Mouse (Mus musculus) kidney, embryonic 14.5 days (tissue): ENCODE results near the gene Tbc1d7. TPM values are rescaled to one million over a fixed set of nuclear protein-coding genes. Genes with fewer than 3 reads are reported as not detected.

ENCODE experiments used
- ATAC-seq: fragments of 200-750 bp; cut with Nextera tagmentation; 2 replicates; pipeline ENCODE4 v1.8.0; 2017; ENCODE audit warnings: moderate number of reproducible peaks, mild to moderate bottlenecking, moderate TSS enrichment, moderate library complexity; ENCODE audit not compliant: low FRiP score, low TSS enrichment
- H3K27ac ChIP-seq: fragments of 300-500 bp; sonication (generic); 2 replicates; pipeline ENCODE4 v1.5.1; 2014; ENCODE audit warnings: low read depth, mild to moderate bottlenecking, low read length, moderate library complexity, mixed read lengths
- H3K27me3 ChIP-seq: fragments of 300-500 bp; sonication (generic); 2 replicates; pipeline ENCODE4 v1.6.1; 2014; ENCODE audit warnings: mild to moderate bottlenecking, low read length; ENCODE audit not compliant: control insufficient read depth, insufficient read depth
- H3K36me3 ChIP-seq: fragments of 300-500 bp; sonication (generic); 2 replicates; pipeline ENCODE4 v1.6.1; 2014; ENCODE audit warnings: low read length, mixed read lengths; ENCODE audit not compliant: control insufficient read depth, insufficient read depth
- H3K4me1 ChIP-seq: fragments of 300-500 bp; sonication (generic); 2 replicates; pipeline ENCODE4 v1.6.1; 2014; ENCODE audit warnings: low read length, mixed read lengths; ENCODE audit not compliant: control insufficient read depth, insufficient read depth
- H3K4me2 ChIP-seq: fragments of 300-500 bp; sonication (generic); replicated peaks from 2 replicates; pipeline ENCODE4 v1.6.1; 2014; ENCODE audit warnings: low read depth, mild to moderate bottlenecking, low read length
- H3K4me3 ChIP-seq: fragments of 300-500 bp; sonication (generic); 2 replicates; pipeline ENCODE4 v1.5.1; 2014; ENCODE audit warnings: mild to moderate bottlenecking, low read length
- H3K9ac ChIP-seq: fragments of 300-500 bp; sonication (generic); 2 replicates; pipeline ENCODE4 v1.6.1; 2014; ENCODE audit warnings: low read depth, mild to moderate bottlenecking, low read length, moderate library complexity
- H3K9me3 ChIP-seq: fragments of 300-500 bp; sonication (generic); 2 replicates; pipeline ENCODE4 v1.6.1; 2016; ENCODE audit warnings: low read length; ENCODE audit not compliant: control insufficient read depth
- WGBS: fragments of 180-500 bp; shearing (Covaris S2); extraction: QIAGEN DNeasy Blood & Tissue Kit; methylation state at CpG from one replicate; pipeline ENCODE4 v1.1.7; 2014; 5-methylcytosine and 5-hydroxymethylcytosine counted together
- polyA plus RNA-seq: library from polyadenylated mRNA; unstranded; fragments of >200 nt; fragmentation: Nextera tagmentation; extraction: Ambion mirVana; gene quantifications from 2 replicates; pipeline ENCODE4 v1.2.1, GENCODE M21; 2014

Tbc1d7 gene
- polyA plus RNA-seq, 1 experiment from 2014 or later, result 64.8 TPM

DNA sequence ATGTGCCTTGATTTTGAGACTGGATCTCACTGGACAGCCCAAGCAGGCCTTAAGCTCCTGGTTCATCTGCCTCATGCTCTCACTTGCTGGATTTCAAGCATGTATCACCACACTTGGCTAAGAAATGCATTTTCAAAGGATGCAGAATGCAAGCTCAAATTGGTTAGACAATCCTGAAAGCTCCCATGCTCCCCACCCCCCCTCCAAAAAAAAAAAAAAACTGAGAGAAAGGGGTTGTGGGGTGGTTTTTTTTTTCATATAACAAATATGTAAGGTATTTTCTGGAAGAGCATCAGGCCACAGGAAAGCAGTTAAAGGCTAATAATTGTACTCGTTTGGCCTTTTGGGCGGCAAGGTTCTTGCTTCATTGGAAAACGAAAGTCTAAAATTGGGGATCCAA lies 58.2 kb downstream of the Tbc1d7 start:
- H3K4me1 ChIP-seq, result 0 out of 2 replicates have a peak, but pooled peaks cover 5% of the 10 kb centered on the region
- 90% methylated on average over 3 of the region's 3 CpGs for WGBS
- no peak for ATAC-seq
- no peaks in the 10 kb centered on the region for H3K27me3 ChIP-seq
- H3K4me2 ChIP-seq, result no peak overlapping the region
- no peak overlapping the region for H3K27ac ChIP-seq
- no peak overlapping the region for H3K9ac ChIP-seq
- H3K4me3 ChIP-seq, result no peak overlapping the region
- H3K36me3 ChIP-seq, result no peaks in the 10 kb centered on the region
- H3K9me3 ChIP-seq, result peaks cover 2% of the 10 kb centered on the region; the same call in 1 of the 2 replicates

DNA sequence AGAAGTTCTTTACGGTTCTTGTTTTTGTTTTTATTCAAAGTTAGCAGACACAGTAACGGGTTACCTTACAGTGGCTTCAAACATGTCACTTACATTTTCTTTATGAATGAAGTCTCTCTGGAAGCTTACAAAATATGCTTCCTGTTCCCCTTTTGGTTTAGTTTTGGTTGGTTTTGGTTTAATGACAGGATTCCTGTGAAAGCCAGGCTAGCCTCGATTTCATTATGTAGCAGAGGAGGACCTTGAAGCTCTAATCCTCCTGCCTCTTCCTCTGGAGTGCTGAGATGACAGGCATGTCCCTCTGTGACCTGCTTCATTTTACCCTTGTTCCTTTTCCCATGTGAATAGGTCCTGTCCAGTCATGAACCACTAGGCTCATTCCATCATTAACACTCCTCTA lies 58.6 kb downstream of the Tbc1d7 start:
- peaks cover 2% of the 10 kb centered on the region; the same call in 1 of the 2 replicates for H3K9me3 ChIP-seq
- 69% methylated on average over 3 of the region's 3 CpGs for WGBS
- no peak for ATAC-seq
- H3K9ac ChIP-seq, result no peak overlapping the region
- no peaks in the 10 kb centered on the region for H3K27me3 ChIP-seq
- H3K36me3 ChIP-seq, result no peaks in the 10 kb centered on the region
- no peak overlapping the region for H3K4me3 ChIP-seq
- no peak overlapping the region for H3K4me2 ChIP-seq
- H3K27ac ChIP-seq, result no peak overlapping the region
- H3K4me1 ChIP-seq, result 0 out of 2 replicates have a peak, but pooled peaks cover 5% of the 10 kb centered on the region

DNA sequence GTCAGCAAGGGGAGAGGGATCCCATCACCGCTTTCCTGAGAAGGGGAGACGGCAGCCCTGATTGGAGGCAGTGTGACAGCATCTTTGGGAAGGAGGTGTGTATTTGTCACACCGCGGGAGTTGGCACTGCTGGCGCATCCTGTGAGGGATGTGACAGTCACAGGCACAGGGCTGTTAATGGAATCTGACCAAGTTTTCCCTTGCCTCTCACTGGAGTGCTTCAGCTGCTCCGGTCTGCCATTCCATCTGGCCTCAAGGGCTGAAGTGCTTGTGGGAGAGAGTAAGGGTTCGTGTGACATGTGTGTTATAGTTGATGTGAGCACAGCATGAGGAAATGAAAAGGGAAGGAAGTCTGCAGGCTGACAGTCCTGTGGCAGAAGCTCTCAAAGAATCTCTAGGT lies 59.0 kb downstream of the Tbc1d7 start:
- H3K4me3 ChIP-seq, result no peak overlapping the region
- no peak overlapping the region; the same call in 1 of the 2 replicates for H3K4me2 ChIP-seq
- no peaks in the 10 kb centered on the region for H3K27me3 ChIP-seq
- no peak overlapping the region for H3K27ac ChIP-seq
- H3K9ac ChIP-seq, result no peak overlapping the region
- 0 out of 2 replicates have a peak, but pooled peaks cover 5% of the 10 kb centered on the region for H3K4me1 ChIP-seq
- H3K9me3 ChIP-seq, result peaks cover 2% of the 10 kb centered on the region; the same call in 1 of the 2 replicates
- H3K36me3 ChIP-seq, result no peaks in the 10 kb centered on the region
- WGBS, result 41% methylated on average over 7 of the region's 7 CpGs
- no peak for ATAC-seq

DNA sequence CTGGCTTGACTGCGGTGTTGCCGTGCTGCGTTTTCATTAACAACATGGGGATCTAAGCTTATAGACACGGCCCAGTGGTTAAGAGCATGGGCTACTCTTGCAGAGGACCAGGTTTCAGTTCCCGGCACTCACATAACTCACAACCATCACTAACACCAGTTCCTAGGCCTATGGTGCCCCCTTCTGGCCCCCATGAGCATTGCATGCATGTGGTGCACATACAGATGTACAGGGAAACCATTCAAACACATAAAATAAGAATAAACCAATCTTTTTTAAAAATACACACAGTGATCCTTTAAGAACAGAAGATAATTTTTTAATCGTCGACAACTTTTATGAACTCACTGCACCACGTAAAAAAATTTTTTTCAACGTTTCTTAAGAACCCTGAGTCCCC lies 66.8 kb downstream of the Tbc1d7 start:
- Histone ChIP-seq H3K9me3 (no peaks in the 10 kb centered on the region), H3K36me3 (no peaks in the 10 kb centered on the region), H3K27me3 (no peaks in the 10 kb centered on the region), H3K27ac (no peak overlapping the region), H3K4me3 (no peak overlapping the region), H3K9ac (no peak overlapping the region), H3K4me2 (no peak overlapping the region), H3K4me1 (no peaks in the 10 kb centered on the region)
- WGBS, result 94% methylated on average over 9 of the region's 9 CpGs
- ATAC-seq, result no peak

DNA sequence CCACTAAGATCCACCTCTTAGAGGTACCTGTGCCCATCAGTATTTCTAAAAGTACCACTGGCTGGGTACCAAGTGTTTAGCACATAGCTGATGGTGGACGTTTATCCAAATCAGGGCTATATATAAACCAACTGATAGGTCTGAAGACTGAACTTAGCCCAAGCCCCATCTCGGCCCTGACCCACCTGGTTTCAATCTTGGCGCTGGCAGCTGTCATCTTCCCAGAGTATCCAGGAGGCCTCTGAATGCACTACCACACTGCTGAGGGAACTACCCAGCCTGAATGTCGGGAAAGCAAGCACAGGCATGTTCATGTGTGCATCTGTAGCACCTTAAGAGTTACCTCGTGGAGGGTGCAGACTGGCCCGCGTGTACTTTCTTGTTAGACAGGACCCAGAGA lies 68.4 kb downstream of the Tbc1d7 start:
- no peaks in the 10 kb centered on the region for H3K4me1 ChIP-seq
- ATAC-seq, result no peak
- no peak overlapping the region for H3K4me2 ChIP-seq
- WGBS, result 83% methylated on average over 7 of the region's 7 CpGs
- H3K9ac ChIP-seq, result no peak overlapping the region
- no peaks in the 10 kb centered on the region for H3K27me3 ChIP-seq
- no peak overlapping the region for H3K4me3 ChIP-seq
- H3K27ac ChIP-seq, result no peak overlapping the region
- H3K36me3 ChIP-seq, result no peaks in the 10 kb centered on the region
- no peaks in the 10 kb centered on the region for H3K9me3 ChIP-seq

Other genes with a start within 250 kb of the Tbc1d7 start
- gene Gfod1, start 132.7 kb upstream of the Tbc1d7 start, polyA plus RNA-seq, result 0.41 and 0.56 TPM in 2 replicates
- gene Sirt5, start 194.0 kb upstream of the Tbc1d7 start, polyA plus RNA-seq, result 15.6 and 19.1 TPM in 2 replicates
- gene Nol7, start 226.9 kb upstream of the Tbc1d7 start, polyA plus RNA-seq, result 144 and 166 TPM in 2 replicates